Mouse (Mus musculus) MEL (cell line): ENCODE results near the gene Fgfr2. TPM values are rescaled to one million over a fixed set of nuclear protein-coding genes. Genes with fewer than 3 reads are reported as not detected.

ENCODE experiments used
- DNase-seq: peaks from one replicate; pipeline ENCODE4 v3.0.0; 2011; ENCODE audit warnings: low read depth, low spot score
- H3K27ac ChIP-seq: 2 replicates; pipeline ENCODE4 v1.5.1; 2012; ENCODE audit warnings: low read depth, mild to moderate bottlenecking, control low read depth, low read length, moderate library complexity; ENCODE audit not compliant: control insufficient read depth
- H3K27me3 ChIP-seq, 2 experiments: fragments of 150-350 bp in 1 of 2; sonication (generic) in 1 of 2; 2 replicates each; pipeline ENCODE4 v1.6.1; 2012; ENCODE audit warnings: low read length in 2 of 2, mild to moderate bottlenecking in 2 of 2, improper control_type of control experiment in 1 of 2, moderate library complexity in 1 of 2; ENCODE audit not compliant: insufficient read depth in 2 of 2, control insufficient read depth in 1 of 2
- H3K36me3 ChIP-seq, 2 experiments: 2 replicates each; pipeline ENCODE4 v1.6.1; 2012 to 2014; ENCODE audit warnings: low read length in 2 of 2, improper control_type of control experiment in 1 of 2, inconsistent platforms in 1 of 2, mild to moderate bottlenecking in 1 of 2; ENCODE audit not compliant: insufficient read depth in 2 of 2, control insufficient read depth in 1 of 2
- H3K4me1 ChIP-seq, 2 experiments: fragments of 150-350 bp in 1 of 2; sonication (generic) in 1 of 2; 2 replicates each; pipeline ENCODE4 v1.6.1; 2012; ENCODE audit warnings: low read length in 2 of 2, improper control_type of control experiment in 1 of 2, mild to moderate bottlenecking in 1 of 2; ENCODE audit not compliant: insufficient read depth in 2 of 2, control insufficient read depth in 1 of 2
- H3K4me3 ChIP-seq, 2 experiments: fragments of 150-350 bp in 1 of 2; sonication (generic) in 1 of 2; 2 replicates each; pipeline ENCODE4 v1.5.1; 2012; ENCODE audit warnings: low read depth in 2 of 2, low read length in 2 of 2, mild to moderate bottlenecking in 2 of 2, moderate library complexity in 2 of 2, control low read depth in 1 of 2, improper control_type of control experiment in 1 of 2; ENCODE audit not compliant: control insufficient read depth in 1 of 2, insufficient read depth in 1 of 2
- H3K79me2 ChIP-seq: 2 replicates; pipeline ENCODE4 v1.6.1; 2012; ENCODE audit warnings: mild to moderate bottlenecking, low read length, moderate library complexity; ENCODE audit not compliant: control insufficient read depth, poor library complexity, insufficient read depth
- H3K9ac ChIP-seq: 2 replicates; pipeline ENCODE4 v1.6.1; 2012; ENCODE audit warnings: low read depth, mild to moderate bottlenecking, control low read depth, low read length, moderate library complexity; ENCODE audit not compliant: control insufficient read depth, poor library complexity, severe bottlenecking
- H3K9me3 ChIP-seq: fragments of 150-350 bp; sonication (generic); replicated peaks from 2 replicates; pipeline ENCODE4 v1.6.1; 2012; ENCODE audit warnings: mild to moderate bottlenecking, low read length, improper control_type of control experiment, moderate library complexity; ENCODE audit not compliant: insufficient read depth
- ELF1 ChIP-seq: IDR thresholded peaks from 2 replicates; pipeline ENCODE4 v1.6.1; 2014; ENCODE audit warnings: low read depth, mild to moderate bottlenecking, inconsistent platforms, low read length, improper control_type of control experiment, moderate library complexity
- EP300 ChIP-seq, 2 experiments: IDR thresholded peaks; 2 replicates each; pipeline ENCODE4 v1.6.1; 2011; ENCODE audit warnings: improper control_type of control experiment in 2 of 2, low read length in 2 of 2, low read depth in 1 of 2, mild to moderate bottlenecking in 1 of 2
- ETS1 ChIP-seq: IDR thresholded peaks from 2 replicates; pipeline ENCODE4 v1.6.1; 2012; ENCODE audit warnings: low read depth, mild to moderate bottlenecking, inconsistent platforms, low read length, improper control_type of control experiment, moderate library complexity
- HCFC1 ChIP-seq: IDR thresholded peaks from 2 replicates; pipeline ENCODE4 v1.6.1; 2012; ENCODE audit warnings: low read depth, mild to moderate bottlenecking, inconsistent platforms, low read length, improper control_type of control experiment, moderate library complexity
- JUND ChIP-seq: IDR thresholded peaks from 2 replicates; pipeline ENCODE4 v1.6.1; 2011; ENCODE audit warnings: low read depth, mild to moderate bottlenecking, improper control_type of control experiment, low read length
- MEF2A ChIP-seq: IDR thresholded peaks from 2 replicates; pipeline ENCODE4 v1.6.1; 2014; ENCODE audit warnings: low read depth, mild to moderate bottlenecking, inconsistent platforms, low read length, improper control_type of control experiment; ENCODE audit not compliant: poor library complexity, insufficient replicate concordance, severe bottlenecking; ENCODE audit errors: extremely low read depth
- NELFE ChIP-seq: IDR thresholded peaks from 2 replicates; pipeline ENCODE4 v1.6.1; 2011; ENCODE audit warnings: low read depth, low read length, improper control_type of control experiment
- RAD21 ChIP-seq: IDR thresholded peaks from 2 replicates; pipeline ENCODE4 v1.6.1; 2011; ENCODE audit warnings: mild to moderate bottlenecking, low read depth, low read length, improper control_type of control experiment
- RCOR1 ChIP-seq: IDR thresholded peaks from 2 replicates; pipeline ENCODE4 v1.6.1; 2012; ENCODE audit warnings: low read depth, mild to moderate bottlenecking, inconsistent platforms, low read length, improper control_type of control experiment
- SIN3A ChIP-seq: IDR thresholded peaks from 2 replicates; pipeline ENCODE4 v1.6.1; 2012; ENCODE audit warnings: low read length, improper control_type of control experiment, inconsistent platforms
- TBP ChIP-seq: IDR thresholded peaks from 2 replicates; pipeline ENCODE4 v1.8.0; 2011; ENCODE audit warnings: low read depth, low read length, improper control_type of control experiment
- USF1 ChIP-seq: IDR thresholded peaks from 2 replicates; pipeline ENCODE4 v1.6.1; 2014; ENCODE audit warnings: low read depth, mild to moderate bottlenecking, inconsistent platforms, low read length, improper control_type of control experiment, moderate library complexity
- USF2 ChIP-seq, 2 experiments: IDR thresholded peaks; 2 replicates each; pipeline ENCODE4 v1.6.1; 2011 to 2012; ENCODE audit warnings: improper control_type of control experiment in 2 of 2, low read length in 2 of 2, borderline replicate concordance in 1 of 2, inconsistent platforms in 1 of 2, low read depth in 1 of 2, mild to moderate bottlenecking in 1 of 2; ENCODE audit not compliant: insufficient read depth in 1 of 2
- ZKSCAN1 ChIP-seq: IDR thresholded peaks from 2 replicates; pipeline ENCODE4 v1.6.1; 2012; ENCODE audit warnings: low read depth, mild to moderate bottlenecking, inconsistent platforms, low read length, improper control_type of control experiment, moderate library complexity
- ZMIZ1 ChIP-seq: IDR thresholded peaks from 2 replicates; pipeline ENCODE4 v1.6.1; 2012; ENCODE audit warnings: low read depth, mild to moderate bottlenecking, inconsistent platforms, low read length, improper control_type of control experiment, moderate library complexity
- ZNF384 ChIP-seq: IDR thresholded peaks from 2 replicates; pipeline ENCODE4 v1.6.1; 2012; ENCODE audit warnings: low read depth, mild to moderate bottlenecking, inconsistent platforms, low read length, improper control_type of control experiment
- polyA plus RNA-seq, 2 experiments: library from polyadenylated mRNA; stranded (reverse) in 1 of 2; unstranded in 1 of 2; fragments of >175 nt in 1 of 2; fragments of >200 nt in 1 of 2; gene quantifications; 2 replicates each; pipeline versions ENCODE4 v1.2.1 to v1.2.4; 2012; ENCODE audit warnings: low replicate concordance in 2 of 2, low read depth in 1 of 2; ENCODE audit not compliant: insufficient read length in 2 of 2, insufficient read depth in 1 of 2, missing spikeins in 1 of 2
- total RNA-seq: library from RNA; depleted of rRNA; stranded (reverse); fragments of 300-350 nt; gene quantifications from 2 replicates; pipeline ENCODE4 v1.2.3, GENCODE M21; 2012

The Fgfr2 gene
- total and polyA plus RNA-seq, 3 experiments = not detected

- no peak overlapping the region for H3K9ac ChIP-seq
- no peaks in the 10 kb centered on the region for H3K27me3 ChIP-seq
- DNase-seq = no peak
- peaks cover 0 to 3% of the 10 kb centered on the region in 2 experiments; a peak in 2 of 4 replicates for H3K36me3 ChIP-seq
- no peak overlapping the region for H3K27ac ChIP-seq
- H3K4me1 ChIP-seq = peaks cover 0 to 5% of the 10 kb centered on the region in 2 experiments; a peak in 1 of 4 replicates
- no peaks in the 10 kb centered on the region for H3K79me2 ChIP-seq
- H3K9me3 ChIP-seq = no peaks in the 10 kb centered on the region
- H3K4me3 ChIP-seq = no peak overlapping the region
- TF ChIP-seq HCFC1 (no peak), TBP (no peak), NELFE (no peak), EP300 (IDR thresholded peaks at IDR 0.05; ENCODE audit: low read depth in 1 of 2, low read length in 2 of 2) (no peak)
These were observed 683.2 kb downstream of the Fgfr2 start for GRCm38 (mm10) chr7:132439916-132440315.

GRCm38 (mm10) chr7:132438060-132438459, 685.1 kb downstream of the Fgfr2 start:
- H3K4me3 ChIP-seq = no peak overlapping the region
- H3K9ac ChIP-seq = no peak overlapping the region
- no peaks in the 10 kb centered on the region for H3K9me3 ChIP-seq
- TF ChIP-seq JUND (no peak), USF2 (IDR thresholded peaks at IDR 0.05; ENCODE audit: borderline replicate concordance in 1 of 2, insufficient read depth in 1 of 2, low read depth in 1 of 2, low read length in 2 of 2) (no peak), TBP (no peak), SIN3A (no peak), ZKSCAN1 (no peak), MEF2A (no peak), EP300 (IDR thresholded peaks at IDR 0.05; ENCODE audit: low read depth in 1 of 2, low read length in 2 of 2) (no peak), RCOR1 (no peak), ZNF384 (no peak), ELF1 (no peak), USF1 (no peak), ZMIZ1 (no peak), RAD21 (no peak), ETS1 (no peak), NELFE (no peak)
- no peak for DNase-seq
- H3K4me1 ChIP-seq = peaks cover 0 to 5% of the 10 kb centered on the region in 2 experiments; a peak in 1 of 4 replicates
- H3K27me3 ChIP-seq = no peaks in the 10 kb centered on the region
- no peaks in the 10 kb centered on the region for H3K79me2 ChIP-seq
- peaks cover 0 to 3% of the 10 kb centered on the region in 2 experiments; a peak in 2 of 4 replicates for H3K36me3 ChIP-seq
- no peak overlapping the region for H3K27ac ChIP-seq
